Mouse (Mus musculus) cortical plate, adult 2 months (tissue): ENCODE measurements around the gene Cldnd2. TPM values are rescaled to one million over a fixed set of nuclear protein-coding genes. Genes with fewer than 3 reads are reported as not detected.

Source experiments
- H3K27ac ChIP-seq: fragments of 200-500 bp; 2 replicates; pipeline ENCODE4 v1.5.1; 2012; ENCODE audit warnings: low read length, control low read depth, inconsistent platforms; ENCODE audit not compliant: insufficient read depth
- H3K4me1 ChIP-seq: fragments of 200-500 bp; 2 replicates; pipeline ENCODE4 v1.6.1; 2011; ENCODE audit warnings: low read length; ENCODE audit not compliant: control insufficient read depth, insufficient read depth
- H3K4me3 ChIP-seq: fragments of 200-500 bp; 2 replicates; pipeline ENCODE4 v1.5.1; 2011; ENCODE audit warnings: mild to moderate bottlenecking, low read length, control low read depth; ENCODE audit not compliant: insufficient read depth
- CTCF ChIP-seq: fragments of 200-500 bp; IDR thresholded peaks from 2 replicates; pipeline ENCODE4 v1.5.1; 2011; ENCODE audit warnings: mild to moderate bottlenecking, control low read depth, low read length; ENCODE audit not compliant: insufficient read depth; ENCODE audit errors: extremely low read depth
- POLR2A ChIP-seq: fragments of 200-500 bp; IDR thresholded peaks from 2 replicates; pipeline ENCODE4 v1.6.1; 2011; ENCODE audit warnings: mild to moderate bottlenecking, low read length, control low read depth; ENCODE audit not compliant: insufficient read depth; ENCODE audit errors: extremely low read depth
- polyA plus RNA-seq: library from polyadenylated mRNA; depleted of rRNA; stranded (reverse); fragments of >200 nt; gene quantifications from 2 replicates; pipeline ENCODE4 v1.2.3, GENCODE M21; 2012

The Cldnd2 gene
- polyA plus RNA-seq, 1 experiment = not detected

DNA sequence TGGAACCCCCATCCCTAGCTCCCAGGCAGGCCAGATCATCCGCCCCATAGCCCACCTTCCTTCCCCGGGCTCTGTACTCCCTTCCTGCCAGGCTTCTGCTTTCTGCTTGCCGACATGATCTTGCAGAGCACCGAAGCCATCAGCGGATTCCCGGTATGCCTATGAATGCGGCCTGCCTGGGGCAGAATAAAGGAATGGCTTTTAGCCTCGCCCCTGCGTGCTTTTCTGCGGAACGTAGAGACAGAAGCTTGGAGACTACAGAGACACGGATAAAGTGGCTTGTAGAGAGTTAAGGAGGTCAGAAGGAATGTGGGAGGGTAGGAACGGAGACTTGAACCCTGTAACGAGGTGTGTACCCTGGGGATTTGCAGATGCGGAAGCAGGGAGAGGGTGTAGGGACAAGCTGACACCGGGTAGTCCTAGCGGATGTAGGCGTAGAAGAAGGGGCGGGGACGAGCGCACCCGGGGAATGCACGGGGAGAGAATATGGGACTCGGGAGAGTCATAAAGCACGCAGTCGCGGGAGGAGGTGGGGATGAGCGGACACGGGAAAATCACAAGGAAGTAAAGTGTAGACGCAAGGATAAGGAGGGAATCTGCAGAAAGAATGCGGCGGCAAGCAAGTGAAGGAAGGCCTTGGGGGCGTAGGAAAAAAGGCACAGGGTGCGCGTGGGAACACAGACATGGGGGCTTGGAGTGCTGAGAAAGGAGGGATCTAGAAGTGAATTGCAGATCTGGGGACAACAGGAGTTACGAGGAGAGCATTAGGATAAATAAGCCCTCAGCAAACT, 2.7 kb downstream of the Cldnd2 start:
- Histone ChIP-seq H3K27ac (peak overlapping the region; percentile 89), H3K4me3 (peak overlapping the region; percentile 54), H3K4me1 (no peaks in the 10 kb centered on the region; the same call in 1 of the 2 replicates)
- TF ChIP-seq CTCF (no peak), POLR2A (peak; percentile 64)

DNA sequence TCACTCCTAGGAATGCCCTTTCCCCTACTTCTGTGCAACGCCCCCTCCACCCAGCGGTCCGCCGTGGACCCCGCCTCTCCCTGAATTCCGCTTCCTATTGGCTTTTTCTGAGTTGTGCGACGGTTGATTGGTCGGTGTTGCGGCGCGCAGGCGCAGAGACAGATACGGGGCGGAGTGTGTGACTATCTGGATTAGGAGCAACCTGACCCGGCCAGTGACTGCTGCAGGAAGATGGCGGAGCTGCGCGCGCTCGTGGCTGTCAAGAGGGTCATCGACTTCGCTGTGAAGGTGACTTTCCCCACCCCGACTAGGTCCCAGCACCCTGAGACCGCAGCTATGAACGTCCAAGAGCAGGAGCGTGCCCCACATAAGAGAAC, 3.3 kb downstream of the Cldnd2 start, which contains the start of the genes Etfb and Gm45233:
TSS of gene Etfb (plus strand) at position 167 of the 377 bp plus-strand sequence.
TSS of gene Gm45233 (plus strand) at position 212 of the 377 bp plus-strand sequence.
- TF ChIP-seq POLR2A (peak; percentile 85), CTCF (no peak)
- Histone ChIP-seq H3K4me3 (peak within 1 kb of the TSS; percentile 54), H3K27ac (peak within 1 kb of the TSS; percentile 89), H3K4me1 (no peaks in the 10 kb centered on the region; the same call in 1 of the 2 replicates)

DNA sequence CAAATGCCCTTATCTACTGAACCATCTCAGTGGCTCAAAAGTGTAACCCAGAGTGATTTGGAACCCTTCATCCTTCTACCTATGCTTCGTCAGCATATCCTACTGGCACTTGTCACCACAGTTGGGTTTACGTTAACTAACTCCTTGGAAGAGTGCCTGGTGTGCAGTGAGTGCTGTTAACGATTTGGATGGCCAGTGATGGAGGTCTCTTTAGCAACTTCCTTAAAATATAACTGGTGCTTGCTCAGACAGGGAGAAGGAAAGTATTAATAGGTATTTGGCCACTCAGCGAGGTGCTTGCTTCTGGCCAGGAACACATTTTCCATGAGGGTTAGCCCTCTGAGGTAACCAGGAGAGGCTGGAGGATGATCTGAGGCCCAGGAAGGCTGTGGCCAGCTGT, 7.2 kb downstream of the Cldnd2 start:
- no peak for TF ChIP-seq POLR2A
- no peak for TF ChIP-seq CTCF
- no peak overlapping the region for H3K27ac ChIP-seq
- H3K4me1 ChIP-seq = no peaks in the 10 kb centered on the region; the same call in 1 of the 2 replicates
- H3K4me3 ChIP-seq = no peak overlapping the region

DNA sequence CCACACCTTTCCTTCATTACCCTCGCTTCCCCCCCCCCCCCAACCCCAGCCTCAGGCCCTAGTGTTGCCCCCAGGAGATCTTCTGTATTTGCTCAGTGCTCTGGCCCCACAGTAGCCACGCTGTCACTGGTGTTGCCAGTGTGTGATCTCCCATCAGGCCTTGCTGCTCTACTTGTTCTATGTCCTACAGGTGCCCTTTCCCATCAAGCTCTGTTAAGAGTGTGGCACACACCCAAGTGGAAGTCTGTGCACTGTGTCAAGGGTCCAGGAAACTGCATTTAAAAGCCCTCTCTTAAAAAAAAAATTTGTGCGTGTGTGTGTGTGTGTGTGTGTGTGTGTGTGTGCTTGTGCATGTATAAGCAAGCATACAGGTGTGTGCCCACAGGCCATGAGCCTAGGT, 7.7 kb downstream of the Cldnd2 start:
- TF ChIP-seq POLR2A = no peak

GRCm38 (mm10) chr7:43449811-43450210, 9.2 kb downstream of the Cldnd2 start:
- Histone ChIP-seq H3K4me3 (no peak overlapping the region), H3K27ac (no peak overlapping the region), H3K4me1 (no peaks in the 10 kb centered on the region; the same call in 1 of the 2 replicates)
- TF ChIP-seq CTCF (no peak), POLR2A (no peak)

More for the DNA sequence above, 7.7 kb downstream of the Cldnd2 start:
- H3K27ac ChIP-seq = no peak overlapping the region
- no peaks in the 10 kb centered on the region; the same call in 1 of the 2 replicates for H3K4me1 ChIP-seq
- H3K4me3 ChIP-seq = no peak overlapping the region

DNA sequence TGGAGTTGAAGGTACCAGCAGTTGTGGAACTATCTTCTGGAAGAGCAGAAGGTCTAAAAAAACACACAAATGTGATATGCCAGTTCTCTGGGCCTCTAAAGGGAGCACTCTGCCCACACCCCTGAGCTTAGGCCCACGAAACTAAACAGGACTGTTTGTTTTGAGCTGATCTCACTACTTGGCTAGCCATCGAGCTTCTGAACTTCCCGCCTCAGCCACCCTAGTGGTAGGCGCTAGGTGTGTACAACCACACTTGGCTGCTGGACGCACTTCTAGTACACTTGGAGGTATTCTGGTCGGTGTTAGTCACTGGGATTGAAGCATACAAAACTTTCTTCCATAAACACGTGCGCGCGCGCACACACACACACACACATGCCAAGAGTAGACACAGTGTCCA, 11.1 kb downstream of the Cldnd2 start:
- TF ChIP-seq POLR2A (no peak), CTCF (no peak)
- Histone ChIP-seq H3K27ac (no peak overlapping the region), H3K4me1 (no peaks in the 10 kb centered on the region), H3K4me3 (no peak overlapping the region)

DNA sequence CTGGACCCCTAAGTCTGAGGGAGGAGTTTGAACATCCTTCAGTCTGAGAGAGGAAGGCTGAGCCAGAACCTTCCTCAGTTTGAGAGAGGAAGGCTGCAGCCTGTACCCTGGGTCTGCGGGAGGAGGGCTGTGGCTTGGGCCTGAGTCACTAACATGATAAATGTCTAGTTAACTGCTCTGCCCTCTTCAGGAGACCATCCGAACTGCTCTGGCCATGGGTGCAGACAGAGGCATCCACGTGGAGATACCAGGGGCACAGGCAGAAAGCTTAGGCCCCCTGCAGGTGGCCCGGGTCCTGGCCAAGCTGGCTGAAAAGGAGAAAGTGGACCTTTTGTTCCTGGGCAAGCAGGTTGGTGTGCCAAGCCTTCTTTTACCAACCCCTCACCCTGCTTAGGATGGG, 12.0 kb downstream of the Cldnd2 start:
- Histone ChIP-seq H3K4me1 (no peaks in the 10 kb centered on the region), H3K27ac (no peak overlapping the region), H3K4me3 (no peak overlapping the region)
- TF ChIP-seq POLR2A (no peak), CTCF (no peak)

DNA sequence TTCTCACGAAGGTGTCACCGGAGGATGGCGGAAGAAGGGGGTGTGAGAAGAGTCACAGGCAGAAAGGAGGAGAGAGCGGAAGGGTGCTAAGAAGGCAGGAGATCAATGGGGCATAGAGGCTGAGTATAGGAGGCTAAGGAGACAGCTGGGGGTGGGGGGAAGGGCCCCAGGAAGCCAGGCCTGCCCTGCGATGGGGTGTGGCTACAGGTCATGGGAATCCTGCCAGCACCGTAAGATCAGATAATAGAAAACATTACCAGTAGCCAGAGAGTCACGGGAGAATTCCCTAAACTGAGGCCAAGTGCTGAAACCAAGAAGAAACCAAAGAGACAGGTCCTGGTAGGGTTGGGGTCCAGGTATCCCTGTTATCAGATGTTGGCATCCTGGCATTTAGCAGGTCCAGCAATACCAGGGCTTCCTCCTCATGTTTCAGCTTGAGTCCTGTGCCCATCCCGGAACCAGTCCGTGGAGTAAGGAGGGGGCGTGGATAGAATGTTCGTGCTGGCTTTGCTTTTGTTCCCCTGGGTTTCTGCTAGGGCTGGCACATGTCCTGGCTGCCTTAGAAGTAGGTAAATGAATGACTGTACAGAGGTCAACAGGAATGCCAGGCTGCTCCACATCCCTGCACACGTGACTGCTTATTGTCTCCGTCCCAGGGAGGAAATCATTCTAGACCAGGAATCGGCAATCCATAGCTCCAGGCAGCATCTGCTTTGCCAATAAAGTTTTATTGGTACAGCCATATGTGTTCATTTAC, 13.2 kb downstream of the Cldnd2 start:
- no peak for TF ChIP-seq CTCF
- no peak for TF ChIP-seq POLR2A
- H3K27ac ChIP-seq = no peak overlapping the region
- H3K4me3 ChIP-seq = no peak overlapping the region
- no peaks in the 10 kb centered on the region for H3K4me1 ChIP-seq

GRCm38 (mm10) chr7:43454371-43454770, 13.8 kb downstream of the Cldnd2 start:
- no peak overlapping the region for H3K27ac ChIP-seq
- no peak for TF ChIP-seq CTCF
- TF ChIP-seq POLR2A = no peak
- no peak overlapping the region for H3K4me3 ChIP-seq
- H3K4me1 ChIP-seq = no peaks in the 10 kb centered on the region
